Mouse (Mus musculus) CH12.LX (cell line): ENCODE results near the gene Astn2.

Experiments used
- E2F4 ChIP-seq: IDR thresholded peaks from 2 replicates; pipeline ENCODE4 v1.6.1; 2011; ENCODE audit warnings: low read depth, low read length, improper control_type of control experiment; ENCODE audit not compliant: insufficient replicate concordance
- SIN3A ChIP-seq: IDR thresholded peaks from 2 replicates; pipeline ENCODE4 v1.6.1; 2012; ENCODE audit warnings: low read length, improper control_type of control experiment, inconsistent platforms

DNA sequence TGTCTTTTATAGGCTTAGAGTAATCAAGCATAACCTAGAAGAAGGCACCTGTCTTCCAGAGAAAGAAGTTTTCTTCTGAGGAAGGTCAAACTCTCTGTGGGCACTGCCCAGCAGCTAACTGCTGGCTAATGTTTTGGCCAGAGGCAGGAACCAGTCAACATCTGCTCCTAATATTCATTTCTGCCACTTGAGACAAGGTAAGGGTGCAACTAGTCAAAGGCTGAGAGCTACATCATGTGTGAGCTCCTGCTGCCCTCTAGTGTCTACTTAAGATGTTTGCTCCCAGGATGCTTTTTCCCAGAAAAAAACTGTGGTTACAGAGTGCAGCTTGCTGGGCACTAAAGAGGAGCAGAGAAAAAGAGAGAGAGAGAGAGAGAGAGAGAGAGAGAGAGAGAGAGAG, 814.6 kb downstream of the Astn2 start:
- TF ChIP-seq E2F4 (no peak), SIN3A (no peak)
